Mouse (Mus musculus) left cerebral cortex, postnatal 36 days (tissue): ENCODE data around the gene Bicral. TPM values are rescaled to one million over a fixed set of nuclear protein-coding genes. Genes with fewer than 3 reads are reported as not detected.
"Not testable (repeated sequence)": the region's sequence is repeated elsewhere in the genome, so short reads cannot be mapped to it uniquely, and the experiment has no call there.

Experiments
- DNase-seq, 2 experiments: peaks; one replicate each; pipeline ENCODE4 v3.0.0; 2021 to 2022; ENCODE audit warnings: low spot score in 2 of 2, mixed read lengths in 1 of 2
- intact Hi-C: fragments of 180-260 bp; cut with DNase I; formaldehyde crosslinking; loops from one replicate; pipeline ENCODE4 v1.15.1; 2025
- total RNA-seq, 2 experiments: library from RNA; stranded (reverse); gene quantifications; 2 replicates each; pipeline ENCODE4 v1.2.3; 2021

The Bicral gene
- total RNA-seq, 2 experiments from 2014 or later = 52.7 to 58.5 TPM

DNA sequence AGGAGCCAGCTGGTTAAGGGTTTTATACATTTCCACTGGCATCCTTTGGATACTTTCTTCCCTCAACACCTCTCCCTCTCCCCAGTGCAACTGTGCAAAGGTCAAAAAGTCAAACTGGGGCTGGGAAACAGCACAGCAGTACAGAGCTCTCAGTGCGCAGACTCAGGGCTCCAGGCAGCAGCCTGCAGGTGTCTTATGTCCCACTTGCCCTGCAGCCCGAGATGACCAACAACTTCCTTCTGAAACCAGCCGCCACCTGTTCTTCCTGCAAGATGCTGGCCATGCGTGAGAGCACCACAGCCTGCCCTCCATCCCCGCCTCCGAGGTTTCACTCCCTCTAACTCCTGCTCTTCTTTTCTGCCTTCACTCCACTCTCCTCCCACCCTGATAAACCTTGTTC, 5.6 kb downstream of the Bicral start:
- DNase-seq = no peak
- intact Hi-C loops = no loop called here

DNA sequence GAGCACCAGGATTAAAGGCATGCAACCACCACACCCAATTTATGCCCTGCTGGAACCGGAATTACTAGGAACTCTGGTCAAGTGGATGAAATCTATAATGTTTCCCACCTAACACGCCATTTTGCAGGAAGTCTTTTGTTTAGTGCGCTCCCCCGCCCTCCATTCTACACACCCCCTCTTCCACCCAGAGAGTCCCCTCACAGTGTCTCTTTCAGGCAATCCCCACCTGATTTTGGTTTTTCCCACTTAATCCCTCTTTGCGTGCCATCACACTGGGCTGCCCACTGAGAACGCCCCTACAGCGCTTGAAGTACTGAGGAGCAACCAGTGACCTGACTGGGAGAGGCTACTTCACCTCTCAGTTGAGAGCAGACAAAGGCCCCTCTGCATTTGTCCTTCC, 11.1 kb downstream of the Bicral start:
- DNase-seq = no peak
- intact Hi-C loops = no loop called here

DNA sequence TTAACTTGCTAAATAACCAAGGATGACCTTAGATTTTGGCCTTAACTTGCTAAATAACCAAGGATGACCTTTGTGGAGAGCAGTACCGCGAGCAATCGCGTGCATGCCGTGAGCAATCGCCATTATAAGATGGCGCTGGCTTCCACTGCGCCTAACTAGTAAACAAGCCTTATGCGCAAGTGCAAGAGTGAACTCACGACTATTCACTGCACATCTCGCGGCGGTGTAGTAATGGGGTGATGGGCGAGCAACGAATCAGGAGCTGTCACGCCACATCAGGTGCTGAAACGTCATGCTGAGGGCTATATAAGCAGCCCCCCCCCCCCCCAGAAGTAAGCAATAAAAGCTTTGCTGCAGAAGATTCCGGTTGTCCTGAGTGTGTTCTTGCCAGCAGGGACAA, 11.7 kb downstream of the Bicral start:
- DNase-seq, intact Hi-C loops: not testable (repeated sequence)

- DNase-seq = no peak
- intact Hi-C loops = no loop called here
Measured at GRCm38 (mm10) chr17:46845262-46845661, 13.0 kb downstream of the Bicral start.

GRCm38 (mm10) chr17:46844811-46845210, 13.5 kb downstream of the Bicral start:
- intact Hi-C loops = no loop called here
- DNase-seq = no peak

DNA sequence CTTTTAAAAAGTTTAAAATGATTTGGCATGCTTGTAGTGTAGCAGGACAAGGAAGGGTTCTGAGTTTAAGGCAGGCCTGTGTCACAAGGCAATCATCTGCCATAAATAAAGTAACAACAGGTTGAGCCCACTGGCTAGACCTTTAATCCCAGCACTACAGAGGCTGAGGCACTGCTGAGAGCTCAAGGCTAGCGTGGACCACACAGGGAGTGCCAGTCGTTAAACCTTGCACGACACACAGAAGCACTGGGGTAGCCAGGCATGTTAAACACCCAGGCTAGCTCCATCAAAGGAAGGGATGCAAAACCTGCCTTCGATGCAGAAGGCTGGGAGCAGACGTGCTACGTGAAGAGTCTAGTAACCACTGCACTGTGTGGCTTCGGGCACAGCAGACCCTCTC, 14.6 kb downstream of the Bicral start:
- DNase-seq = no peak
- intact Hi-C loops = no loop called here

DNA sequence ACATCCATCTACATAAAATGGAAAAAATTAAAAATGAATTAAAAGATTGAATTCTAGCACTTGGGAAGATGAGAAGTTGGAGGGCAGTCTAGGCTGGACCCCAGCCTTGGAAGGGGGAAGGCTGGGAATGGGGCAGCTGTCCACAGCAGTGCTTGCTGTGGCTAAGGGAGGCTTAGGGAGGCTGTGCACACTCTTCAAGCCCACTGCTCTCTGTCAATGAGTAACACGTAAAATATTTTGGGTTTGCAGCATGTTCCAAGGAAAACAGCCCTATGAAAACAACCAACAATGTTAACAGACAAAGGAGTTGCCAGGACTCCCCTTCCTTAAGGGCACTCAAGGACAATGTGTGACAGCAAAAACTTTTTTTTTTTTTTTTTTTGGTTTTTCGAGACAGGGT, 15.3 kb downstream of the Bicral start:
- no peak for DNase-seq
- intact Hi-C loops = no loop called here

DNA sequence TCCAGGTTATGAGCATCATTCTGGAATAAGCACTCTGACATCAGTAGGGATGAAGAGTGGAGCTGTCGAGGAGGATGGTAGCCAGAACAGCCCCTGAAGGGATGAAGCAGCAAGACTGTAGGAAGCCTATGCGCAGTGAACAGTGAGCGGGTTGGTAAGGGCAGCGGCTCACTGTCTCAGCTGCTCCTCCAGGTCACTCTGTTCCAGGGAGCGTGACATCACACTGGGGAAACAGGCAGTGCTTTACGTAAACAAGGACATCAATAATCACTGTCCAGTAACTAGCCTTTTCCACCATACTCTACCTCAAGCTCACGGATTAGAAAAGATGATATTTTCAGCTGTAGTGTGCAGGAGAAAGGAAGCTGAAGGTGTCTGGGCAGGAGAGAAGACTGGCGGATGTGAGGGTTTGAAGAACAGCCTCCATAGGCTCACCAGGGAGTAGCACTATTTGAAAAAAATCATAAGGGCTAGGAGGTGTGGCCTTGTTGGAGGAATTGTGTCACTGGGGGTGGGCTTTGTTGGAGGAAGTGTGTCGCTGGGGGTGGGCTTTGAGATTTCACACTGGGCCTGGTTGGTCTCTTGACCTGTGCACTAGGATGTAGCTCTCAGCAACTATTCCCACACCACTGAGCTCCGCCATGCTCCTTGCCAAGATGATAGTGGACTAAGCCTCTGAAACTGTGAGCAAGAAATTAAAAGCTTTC, 17.8 kb downstream of the Bicral start:
- intact Hi-C loops = no loop called here
- DNase-seq = no peak

DNA sequence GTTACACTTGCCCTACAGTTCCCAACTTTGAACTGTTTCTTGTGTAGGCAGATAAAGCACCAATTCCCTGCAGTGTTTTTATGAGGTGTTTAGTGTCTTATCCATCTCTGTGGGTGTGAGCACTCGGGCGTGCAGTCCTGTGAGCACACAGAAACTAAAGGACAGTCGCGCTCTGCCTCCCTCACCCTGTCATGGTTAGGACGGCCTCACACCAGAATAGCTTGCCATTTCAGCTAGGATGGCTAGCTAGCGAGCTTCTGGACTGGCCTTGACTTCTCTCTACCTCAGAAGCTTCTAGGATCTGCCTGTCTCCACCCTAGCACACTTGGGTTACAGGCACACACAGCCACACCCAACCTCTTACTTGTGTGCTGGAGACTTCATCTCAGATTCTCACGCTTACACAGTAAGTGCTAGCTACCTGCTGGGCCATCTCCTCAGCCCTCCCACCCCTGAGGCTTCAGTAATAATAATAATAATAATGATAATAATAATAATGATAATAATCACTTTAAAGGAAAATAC, 19.8 kb downstream of the Bicral start:
- no peak for DNase-seq
- intact Hi-C loops = no loop called here

GRCm38 (mm10) chr17:46837897-46838296, 20.4 kb downstream of the Bicral start:
- intact Hi-C loops = no loop called here
- DNase-seq = no peak

- intact Hi-C loops = no loop called here
- no peak for DNase-seq
Measured at GRCm38 (mm10) chr17:46835093-46835715, 23.1 kb downstream of the Bicral start.

- DNase-seq = no peak
- intact Hi-C loops = no loop called here
Measured at GRCm38 (mm10) chr17:46832981-46833305, 25.3 kb downstream of the Bicral start.

GRCm38 (mm10) chr17:46832101-46832980, 25.9 kb downstream of the Bicral start:
- intact Hi-C loops = no loop called here

GRCm38 (mm10) chr17:46829856-46830535, 28.3 kb downstream of the Bicral start:
- intact Hi-C loops = no loop called here
- DNase-seq = no peak

More at GRCm38 (mm10) chr17:46832101-46832980, 25.9 kb downstream of the Bicral start:
- DNase-seq = no peak

- no peak for DNase-seq
- intact Hi-C loops = no loop called here
Measured at GRCm38 (mm10) chr17:46828935-46829334, 29.3 kb downstream of the Bicral start.

GRCm38 (mm10) chr17:46823091-46823490, 35.2 kb downstream of the Bicral start:
- DNase-seq = no peak
- intact Hi-C loops = no loop called here

DNA sequence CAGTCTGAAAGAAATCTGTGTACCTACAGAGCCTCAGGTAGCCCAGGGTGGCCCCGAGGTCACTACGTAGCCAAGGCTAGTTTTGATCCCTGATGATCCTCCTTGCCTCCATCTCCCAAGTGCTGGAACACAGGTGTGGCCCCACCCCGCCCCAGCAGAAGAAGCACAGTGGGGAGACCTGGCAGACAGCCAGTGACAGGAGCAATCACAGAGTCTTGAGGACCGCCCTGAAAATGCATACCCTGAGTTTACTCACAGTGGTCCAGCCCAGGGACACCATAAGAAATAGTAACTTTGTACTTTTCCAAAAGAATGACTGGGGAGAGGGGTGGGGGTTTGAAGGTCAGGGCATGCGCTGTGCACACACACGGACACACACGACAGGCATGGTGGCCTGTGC, 37.7 kb downstream of the Bicral start:
- intact Hi-C loops = no loop called here
- no peak for DNase-seq

DNA sequence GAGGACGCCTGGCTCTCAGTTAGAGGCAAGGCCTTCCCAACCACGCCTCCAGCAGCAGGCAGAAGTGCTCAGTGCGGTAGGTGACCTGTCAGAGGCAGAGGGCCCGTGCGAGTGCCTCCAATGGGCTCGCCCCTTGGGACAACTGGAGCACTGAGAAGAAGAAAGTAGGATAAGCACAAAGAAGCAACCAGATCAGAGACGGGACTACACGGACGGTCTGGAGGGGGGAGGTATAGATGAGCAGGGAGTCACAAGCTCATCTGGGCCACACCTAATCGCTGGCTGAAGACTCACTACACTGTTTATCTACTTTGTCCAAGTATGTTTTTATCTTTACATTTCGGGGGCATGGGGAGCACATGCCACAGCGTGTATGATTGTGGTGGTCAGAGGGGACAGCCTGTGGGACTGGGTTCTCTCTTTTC, 40.5 kb downstream of the Bicral start:
- intact Hi-C loops = no loop called here
- DNase-seq = no peak

DNA sequence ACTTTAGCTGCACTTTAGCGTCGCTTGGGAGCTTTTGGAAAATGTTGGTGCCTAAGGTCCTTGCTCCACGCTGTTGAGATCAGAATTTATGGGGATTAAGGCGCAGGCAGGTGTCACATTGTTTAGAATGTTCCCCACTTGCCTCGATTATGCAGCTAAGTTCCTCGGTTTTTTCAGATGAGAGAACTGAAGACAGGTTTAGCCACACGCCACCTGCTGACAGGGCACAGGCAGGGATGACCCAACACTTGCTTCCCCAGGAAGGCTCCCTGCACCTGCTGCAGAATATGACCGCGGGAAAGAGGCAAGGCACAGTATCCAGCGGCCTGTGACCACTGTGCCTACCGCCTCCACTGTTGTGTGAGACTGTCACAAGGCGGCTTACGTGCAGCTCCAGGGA, 42.0 kb downstream of the Bicral start:
- DNase-seq = no peak
- intact Hi-C loops = no loop called here

DNA sequence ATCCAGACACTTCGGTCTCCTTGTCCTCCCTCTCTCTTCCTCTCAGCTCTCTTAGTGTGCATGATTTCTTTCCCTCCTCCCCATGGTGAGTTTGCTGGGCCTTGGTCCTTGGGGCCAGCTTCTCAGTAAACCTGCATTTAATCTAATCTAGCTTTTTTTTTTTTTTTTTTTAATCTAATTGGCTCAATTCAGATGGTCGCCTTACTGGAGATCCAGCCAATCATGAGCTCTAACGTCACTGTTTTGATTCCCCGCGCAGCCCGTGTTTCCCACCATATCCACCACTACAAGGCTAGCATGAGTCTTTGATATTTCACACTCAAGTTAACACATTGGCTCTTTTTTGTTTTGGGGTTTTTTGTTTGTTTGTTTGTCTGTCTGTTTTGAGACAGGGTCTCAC, 43.8 kb downstream of the Bicral start:
- no peak for DNase-seq
- intact Hi-C loops = no loop called here
